Mouse (Mus musculus) left cerebral cortex, adult 8-10 months (tissue): ENCODE measurements at regions not wholly inside any gene's neighbourhood (a gene's known extent, or its start where the extent isn't known, plus 50 kb on each side); places are given as distances from the start of the nearest gene placed in this dataset.

Source experiments
- DNase-seq, 2 experiments: peaks; one replicate each; pipeline ENCODE4 v3.0.0; 2022; ENCODE audit warnings: low spot score in 2 of 2

DNA sequence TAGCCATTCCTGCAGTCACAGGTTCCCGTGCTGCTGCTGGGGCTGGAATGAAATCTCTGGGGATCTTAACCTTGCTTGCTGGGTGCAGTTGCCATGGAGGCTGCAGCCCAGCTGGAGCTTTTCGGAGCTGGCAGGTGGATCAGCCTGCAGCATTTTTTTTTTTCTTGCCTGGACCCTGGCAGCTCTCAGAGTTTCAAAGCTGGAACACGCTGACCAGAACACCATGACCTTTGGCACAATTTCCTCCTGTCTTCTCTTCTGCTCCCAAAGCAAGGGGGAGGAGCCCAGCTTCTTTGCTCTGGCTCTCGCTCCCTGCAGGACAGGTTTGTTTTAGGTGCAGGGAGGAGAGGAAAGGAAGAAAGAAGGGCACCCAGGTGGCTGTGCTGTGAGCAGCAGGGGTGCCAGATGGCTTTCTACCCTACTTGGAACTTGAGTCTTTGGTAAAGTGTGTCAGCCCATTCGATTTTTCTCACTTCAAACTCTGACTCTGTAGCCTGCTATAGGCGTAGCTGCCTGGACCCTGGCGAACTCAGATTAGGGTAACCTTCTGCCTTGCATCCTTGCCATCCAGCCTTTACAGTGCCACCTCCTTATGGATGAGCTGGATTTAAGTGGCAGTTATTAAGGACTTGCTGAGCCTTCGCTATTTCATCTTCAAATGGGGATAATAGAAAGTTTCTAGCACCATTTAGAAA, 1372.6 kb upstream of the A1bg start:
- DNase-seq = peak; percentile 5 to 19

DNA sequence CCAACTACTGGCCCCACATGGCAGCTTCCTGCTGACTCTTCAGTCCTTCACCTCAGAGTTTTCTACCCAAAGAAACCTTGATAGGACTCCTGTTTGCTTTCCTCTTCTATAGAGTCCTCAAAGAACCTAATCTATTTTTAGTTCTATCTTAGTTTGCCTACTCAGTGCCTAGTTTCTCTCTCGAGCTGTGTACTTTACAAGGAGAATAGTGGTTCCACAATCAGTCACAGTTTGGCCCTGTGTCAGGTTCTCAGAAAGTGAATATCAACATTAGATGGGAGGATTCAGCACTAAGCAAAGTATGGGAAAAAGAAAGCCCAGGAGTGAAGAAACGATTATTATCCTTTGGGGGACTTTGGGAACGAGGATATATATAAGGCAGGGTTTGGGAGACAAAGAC, 1372.0 kb upstream of the A1bg start:
- no peak for DNase-seq

DNA sequence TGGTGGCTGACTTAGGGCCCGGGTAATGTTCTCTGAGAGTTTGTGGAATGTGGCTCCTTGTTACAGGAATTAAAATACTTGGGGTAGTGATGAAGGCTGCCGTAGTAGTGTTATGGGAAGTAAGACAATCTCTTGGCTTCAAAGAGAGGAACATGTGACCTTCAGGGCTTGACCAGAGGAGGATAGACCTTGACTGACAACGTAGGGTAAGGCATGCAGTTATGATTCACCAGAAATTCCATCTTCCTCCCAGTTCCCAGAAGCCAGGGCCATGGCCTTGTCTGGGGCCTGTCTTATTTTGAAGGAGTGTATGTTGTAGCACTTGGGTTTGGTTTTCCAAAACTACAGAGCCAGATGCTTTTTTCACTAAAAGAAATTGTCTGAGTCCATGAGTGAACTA, 1370.1 kb upstream of the A1bg start:
- no peak for DNase-seq

DNA sequence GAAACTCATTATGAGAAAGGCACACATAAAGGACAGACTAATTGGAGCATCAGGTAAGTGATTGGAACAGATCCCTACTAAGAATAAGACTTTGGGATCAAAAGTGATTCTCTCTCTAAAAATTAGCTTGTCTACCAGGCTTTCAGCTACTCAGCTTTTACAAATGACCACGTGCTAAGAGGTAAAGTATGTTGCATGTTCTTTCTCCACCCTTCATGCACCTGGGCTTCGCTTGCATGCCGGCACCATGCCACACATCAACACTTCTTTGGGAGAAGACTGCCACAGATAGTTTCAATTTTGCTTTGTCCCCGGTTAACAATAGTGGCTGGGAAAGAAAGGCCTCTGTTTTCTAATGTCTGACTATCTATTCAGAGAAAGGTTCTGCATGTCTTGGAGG, 1367.9 kb upstream of the A1bg start:
- no peak for DNase-seq

DNA sequence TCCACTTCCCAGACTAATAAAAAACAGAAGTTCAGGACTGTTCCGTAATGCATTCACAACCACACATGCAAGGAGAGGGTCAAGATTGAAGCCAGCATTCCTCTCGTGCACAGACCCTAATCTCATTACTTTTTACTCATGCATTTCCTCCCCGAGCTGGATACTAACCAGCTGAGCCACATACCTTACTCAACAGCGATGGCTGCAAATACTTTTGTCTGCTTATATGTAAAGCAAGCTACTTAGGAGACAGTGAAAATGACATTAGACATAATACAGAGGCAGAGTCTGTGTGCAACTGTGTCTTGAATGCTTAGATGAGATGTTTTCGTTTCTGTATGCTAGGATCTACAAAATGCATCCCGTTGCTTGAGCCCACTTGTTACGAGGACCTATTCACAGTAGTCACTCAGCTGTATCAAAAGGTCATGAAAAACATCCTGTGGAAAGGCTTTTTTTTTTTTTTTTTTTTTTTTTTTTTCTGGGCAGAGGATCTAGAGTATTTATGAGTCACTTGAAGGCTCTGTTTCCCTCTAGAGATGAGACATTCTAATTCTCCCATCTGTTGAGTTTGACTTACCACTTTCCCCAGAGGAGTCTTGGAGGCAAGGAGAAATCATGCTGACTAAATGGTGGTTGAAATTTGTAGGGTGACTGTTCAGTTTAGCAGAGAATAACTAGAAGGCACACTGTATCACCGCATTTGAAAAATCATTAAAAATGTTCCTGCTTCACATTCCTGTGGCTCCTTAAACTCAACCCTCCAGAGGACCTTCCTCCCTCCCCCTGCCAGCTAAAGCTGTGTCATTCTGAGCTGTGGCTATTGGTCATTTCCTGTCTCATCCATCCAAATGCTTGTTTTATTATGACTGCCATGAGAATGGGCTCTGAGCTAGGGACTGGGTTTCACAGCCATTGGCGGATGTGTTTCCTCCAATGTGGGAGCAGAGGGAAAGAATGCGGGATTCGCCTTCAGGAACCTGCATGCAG, 1364.1 kb upstream of the A1bg start:
- DNase-seq = no peak

DNA sequence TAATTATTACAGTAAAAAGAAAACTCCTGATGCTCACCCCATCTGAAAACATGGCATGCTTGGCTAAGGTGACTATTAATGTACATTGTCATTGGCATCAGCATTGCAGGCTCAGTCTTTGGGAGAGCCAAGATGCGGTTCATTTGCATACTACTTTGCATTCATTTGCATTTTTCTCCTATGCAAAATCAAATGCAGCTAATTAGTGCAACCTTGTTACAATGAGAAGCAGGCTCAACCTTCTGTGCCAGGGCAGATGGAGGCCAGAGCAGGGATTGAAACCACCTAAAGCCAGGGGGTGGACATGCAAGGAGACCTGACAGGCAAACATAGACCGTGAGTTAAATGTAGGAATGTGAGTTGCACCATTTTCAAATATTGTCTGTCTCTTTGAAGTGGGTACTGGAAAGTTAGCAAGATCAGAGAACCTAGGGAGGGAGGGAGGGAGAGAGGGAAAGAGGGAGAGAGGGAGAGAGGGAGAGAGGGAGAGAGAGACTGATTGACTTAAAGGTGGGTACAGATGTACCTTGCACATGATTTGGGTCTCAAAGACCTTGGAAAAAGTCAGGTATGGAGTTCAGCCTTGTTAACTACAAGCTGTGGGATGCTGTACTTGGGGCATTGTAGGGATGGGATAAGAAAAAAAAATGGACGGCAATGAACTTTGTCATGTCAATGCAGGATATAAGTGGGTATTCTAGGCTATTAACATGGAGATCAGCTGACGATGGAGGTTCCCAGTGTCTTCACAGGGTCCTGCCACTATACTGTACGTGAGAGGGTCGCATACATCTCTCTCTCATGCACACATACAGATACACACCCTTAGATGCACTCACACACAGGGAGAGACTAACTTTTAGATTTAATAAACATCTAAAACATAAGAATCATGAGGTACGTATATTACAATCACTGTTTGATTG, 1362.1 kb upstream of the A1bg start:
- no peak for DNase-seq

DNA sequence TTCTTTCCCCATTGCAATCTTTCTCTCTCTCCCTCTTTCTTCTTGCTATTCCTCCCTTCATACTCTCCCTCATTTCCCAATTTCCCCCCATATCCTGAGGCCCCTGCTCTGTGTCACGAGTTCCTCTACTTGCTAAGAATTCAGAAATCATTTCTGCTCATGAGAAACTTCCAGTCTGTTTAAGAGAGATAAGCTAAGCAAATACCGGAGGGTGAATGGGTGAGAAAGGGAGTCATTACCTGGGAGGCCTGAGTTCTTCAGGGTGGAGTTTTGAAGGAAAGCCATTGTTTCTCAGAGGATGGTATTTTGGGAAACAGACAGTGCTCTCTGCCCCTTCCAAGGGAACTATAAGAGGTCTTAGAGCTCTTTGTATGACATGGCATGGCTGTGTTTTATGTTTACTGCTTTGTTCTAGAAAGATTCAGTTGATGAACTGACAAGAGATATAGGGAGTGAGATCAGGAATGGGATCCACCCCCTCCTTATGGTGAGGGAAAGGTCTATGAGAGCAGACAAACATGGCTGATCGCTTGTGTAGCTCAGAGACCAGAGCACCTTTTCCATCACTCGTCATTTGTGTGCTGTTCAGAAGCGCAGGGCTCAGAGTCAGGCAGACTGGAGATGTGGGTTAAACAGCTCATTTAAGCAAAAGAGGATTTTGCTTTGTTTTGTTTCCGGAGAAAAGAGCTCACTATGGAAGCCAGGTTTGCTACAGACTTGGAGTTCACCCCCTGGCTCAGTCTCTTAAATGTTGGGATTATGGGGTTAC, 1361.0 kb upstream of the A1bg start:
- no peak for DNase-seq

DNA sequence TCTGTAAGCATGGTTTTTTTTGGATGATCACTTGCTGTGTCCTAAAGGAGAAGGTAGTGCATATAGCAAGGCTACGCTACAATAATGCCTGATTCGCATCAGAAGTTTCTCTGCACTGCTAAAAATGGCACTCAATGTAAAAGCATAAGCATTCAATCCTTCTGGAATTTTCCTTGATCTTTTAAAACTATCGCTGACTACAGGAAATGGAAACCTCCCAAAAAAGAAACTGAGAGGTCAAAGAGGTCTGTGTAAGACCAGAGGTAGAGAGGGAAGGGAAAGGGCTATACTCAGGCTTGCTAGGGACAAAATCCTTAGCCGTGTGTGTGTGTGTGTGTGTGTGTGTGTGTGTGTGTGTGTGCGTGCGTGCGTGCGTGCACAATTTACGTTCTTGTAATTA, 1359.8 kb upstream of the A1bg start:
- no peak for DNase-seq

DNA sequence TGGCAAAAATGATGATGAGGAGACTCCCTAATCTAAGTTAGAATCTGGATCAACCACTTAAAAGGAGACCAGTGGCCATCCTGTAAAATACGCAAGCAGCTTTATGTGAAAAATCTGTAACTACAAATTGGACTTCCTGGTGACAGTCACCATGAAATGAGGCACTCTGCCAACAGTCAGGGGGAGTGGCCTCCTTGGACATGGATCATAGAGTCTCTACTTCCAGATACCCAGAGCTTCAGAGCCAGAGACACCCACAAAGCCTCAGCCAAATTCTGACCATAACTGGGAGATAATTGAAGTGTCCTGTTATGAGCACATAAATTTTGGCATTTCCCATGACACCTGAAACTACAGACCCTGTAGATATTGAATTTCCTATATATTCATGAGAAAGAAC, 1359.3 kb upstream of the A1bg start:
- DNase-seq = no peak

DNA sequence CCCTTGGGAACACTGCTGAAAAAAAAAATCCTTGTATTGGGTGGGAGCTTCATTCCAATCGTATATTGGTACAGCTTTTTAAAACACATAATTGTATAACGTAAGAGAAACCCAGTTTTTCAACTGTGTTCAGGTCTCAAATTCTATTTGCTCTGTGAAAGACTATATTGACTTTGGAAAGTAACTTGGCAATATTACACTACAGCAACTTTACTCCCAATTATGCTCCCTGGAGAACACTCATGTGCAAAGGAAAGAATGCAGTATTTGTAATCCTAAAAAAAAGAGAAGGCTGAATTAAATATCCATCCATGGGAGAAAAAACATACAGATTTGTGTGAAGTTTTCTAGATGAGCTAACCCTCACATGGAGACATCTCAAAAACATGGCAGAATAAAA, 1356.7 kb upstream of the A1bg start:
- DNase-seq = no peak

DNA sequence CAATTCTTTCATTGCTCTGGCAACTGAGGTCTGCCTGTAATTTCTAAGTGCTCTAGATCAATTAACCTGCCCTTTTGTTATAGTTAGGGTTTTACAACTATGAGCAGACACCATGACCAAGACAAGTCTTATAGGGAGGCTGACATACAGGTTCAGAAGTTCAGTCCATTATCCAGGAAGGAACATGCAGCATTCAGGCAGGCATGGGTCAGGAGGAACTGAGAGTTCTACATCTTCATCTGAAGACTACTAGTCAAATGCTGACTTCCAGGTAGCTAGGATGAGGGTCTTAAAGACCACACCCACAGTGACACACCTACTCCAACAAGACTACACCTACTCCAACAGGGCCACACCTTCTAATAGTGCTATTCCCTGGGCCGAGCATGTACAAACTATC, 1352.0 kb upstream of the A1bg start:
- DNase-seq = no peak

DNA sequence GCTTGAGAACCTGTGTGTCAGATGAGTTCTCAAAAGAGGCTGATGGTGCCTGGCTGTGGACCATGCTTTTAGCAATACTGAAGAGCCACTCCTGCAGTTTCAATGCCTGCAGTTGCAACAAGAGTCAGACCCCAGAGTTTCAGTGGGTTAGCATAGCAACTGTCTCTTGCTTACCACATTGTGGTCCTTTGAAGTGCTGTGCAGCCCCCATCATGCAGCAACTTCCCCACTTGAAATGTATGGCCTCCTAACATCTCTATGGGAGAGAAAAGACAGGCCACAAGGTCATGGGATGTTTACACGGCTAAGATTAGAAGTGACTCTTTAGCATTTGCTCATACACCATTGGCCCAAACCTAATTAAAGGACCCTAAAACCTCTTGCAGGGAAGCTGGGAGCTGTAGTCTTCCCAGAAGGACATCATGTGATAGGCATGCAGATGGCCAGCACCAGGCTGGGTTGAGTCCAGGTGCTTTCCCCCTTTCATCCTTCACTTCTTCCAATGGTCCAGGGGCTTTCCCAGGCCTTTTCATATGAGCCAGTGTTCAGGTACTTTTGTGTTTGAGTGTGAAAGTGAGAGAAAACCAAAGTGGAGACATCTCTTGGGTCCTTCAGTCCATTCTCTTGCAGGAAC, 1351.2 kb upstream of the A1bg start:
- no peak for DNase-seq

DNA sequence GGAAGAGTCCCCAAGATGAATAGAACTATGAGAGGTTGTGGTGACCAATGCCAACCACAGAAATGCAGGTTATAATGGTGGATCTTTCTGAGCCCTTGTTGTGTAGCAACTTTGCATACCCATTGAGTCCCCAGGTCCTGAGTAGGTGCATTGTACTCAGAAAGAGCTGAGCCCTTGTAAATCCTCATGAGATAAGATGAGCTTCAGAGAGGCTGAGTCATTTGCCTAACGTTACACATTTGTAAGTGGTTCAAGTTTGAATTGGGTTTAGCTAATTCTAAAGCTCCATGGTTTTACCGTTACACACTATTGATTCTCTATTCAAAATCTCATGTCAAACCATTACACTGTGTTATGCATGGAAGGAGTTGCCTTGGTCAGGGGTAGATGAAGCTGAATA, 1349.9 kb upstream of the A1bg start:
- no peak for DNase-seq

DNA sequence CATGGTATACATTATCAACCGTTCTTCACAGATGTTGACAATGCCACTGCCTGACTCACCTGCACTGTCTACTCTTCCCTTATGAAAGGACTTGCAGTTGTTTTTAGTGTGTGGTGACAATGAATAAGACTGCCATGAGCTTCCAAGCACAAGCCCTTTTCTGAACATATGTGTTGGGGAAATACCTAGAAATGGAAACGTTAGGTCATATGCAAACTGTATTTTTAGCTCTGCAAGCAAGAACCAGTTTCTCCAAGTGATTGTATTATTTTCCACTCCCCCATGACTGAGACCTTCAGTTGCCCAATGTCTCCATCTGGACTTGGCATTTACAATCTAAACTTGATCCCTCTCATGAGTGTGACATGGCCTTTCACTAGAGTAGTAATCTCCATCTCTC, 1348.6 kb upstream of the A1bg start:
- DNase-seq = no peak

DNA sequence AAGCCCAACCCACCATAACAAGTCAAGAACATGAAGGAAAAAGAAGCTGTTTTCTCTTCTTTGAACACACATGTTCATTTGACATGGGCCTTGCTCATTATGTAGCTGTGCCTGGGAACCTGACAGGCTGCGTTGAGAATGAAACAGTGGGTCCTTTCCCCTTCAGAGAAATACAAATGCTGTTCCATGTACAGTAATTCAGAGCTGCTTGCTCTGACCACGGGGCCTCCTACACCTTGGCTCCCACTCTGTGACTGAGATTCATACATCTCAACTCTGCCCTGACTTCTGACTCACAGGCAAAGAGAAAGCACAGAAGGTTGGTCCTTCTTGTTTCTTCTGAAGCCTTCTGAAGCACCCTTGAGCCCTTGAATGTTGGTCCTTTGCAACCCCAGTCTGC, 1345.4 kb upstream of the A1bg start:
- no peak for DNase-seq

DNA sequence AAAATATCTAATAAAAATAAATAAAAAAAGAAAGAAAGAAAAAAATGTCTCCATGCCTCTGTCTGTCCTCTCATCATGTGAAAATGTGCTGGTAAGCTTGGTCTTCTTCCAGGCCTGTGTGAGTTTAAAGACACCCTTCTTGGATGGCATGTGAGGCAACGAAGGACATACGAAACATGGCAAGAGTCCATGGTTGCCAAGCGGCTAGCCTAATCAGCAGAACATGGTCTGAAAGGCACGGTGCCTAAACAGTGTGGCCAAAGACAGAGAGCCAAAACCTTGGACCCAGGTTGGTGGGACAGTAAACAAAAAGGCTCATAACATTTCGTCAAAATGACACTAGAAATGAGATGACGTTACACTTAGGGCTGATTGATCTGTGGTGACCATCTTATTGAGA, 1344.7 kb upstream of the A1bg start:
- no peak for DNase-seq

DNA sequence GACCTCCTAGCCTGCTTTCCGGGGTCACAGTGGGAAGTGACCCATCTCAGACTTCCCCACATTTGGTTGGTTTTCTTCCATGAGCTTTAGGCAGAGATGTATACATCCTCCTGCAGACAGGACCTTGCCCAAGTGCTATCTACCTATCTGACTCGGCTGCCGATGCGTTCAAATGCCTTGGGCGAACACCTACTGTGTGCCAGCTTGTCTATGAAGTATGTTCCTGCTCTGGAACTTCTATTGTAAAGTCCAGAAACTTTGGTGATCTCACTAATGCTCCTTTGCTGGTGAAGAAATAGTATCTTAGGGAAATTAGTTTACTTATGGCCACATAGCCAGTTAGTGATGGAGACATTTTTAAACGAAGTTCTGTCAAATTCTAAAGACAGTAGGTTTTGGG, 1343.2 kb upstream of the A1bg start:
- no peak for DNase-seq

DNA sequence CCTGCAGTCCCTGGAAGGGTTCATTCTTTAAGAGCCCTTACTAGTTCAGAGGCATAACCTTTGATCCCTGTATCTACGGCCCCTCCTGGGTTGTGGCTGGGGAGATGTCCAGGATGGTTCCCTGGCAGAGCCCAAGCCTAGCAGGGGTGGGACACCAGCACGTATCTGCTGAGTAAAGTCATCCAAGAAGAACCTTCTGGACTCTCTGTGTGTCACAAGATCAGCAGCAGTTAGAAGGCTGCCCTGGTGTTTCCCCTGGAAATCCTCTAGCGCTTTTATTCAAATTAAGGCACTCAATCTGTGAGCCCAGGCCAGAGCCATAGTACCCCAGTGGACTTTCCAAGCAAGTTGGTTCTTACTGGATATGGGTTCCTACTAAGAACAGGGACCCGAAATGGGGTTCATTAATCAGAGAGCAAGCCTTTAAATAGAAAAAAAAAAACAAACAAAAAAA, 1342.7 kb upstream of the A1bg start:
- DNase-seq = no peak

DNA sequence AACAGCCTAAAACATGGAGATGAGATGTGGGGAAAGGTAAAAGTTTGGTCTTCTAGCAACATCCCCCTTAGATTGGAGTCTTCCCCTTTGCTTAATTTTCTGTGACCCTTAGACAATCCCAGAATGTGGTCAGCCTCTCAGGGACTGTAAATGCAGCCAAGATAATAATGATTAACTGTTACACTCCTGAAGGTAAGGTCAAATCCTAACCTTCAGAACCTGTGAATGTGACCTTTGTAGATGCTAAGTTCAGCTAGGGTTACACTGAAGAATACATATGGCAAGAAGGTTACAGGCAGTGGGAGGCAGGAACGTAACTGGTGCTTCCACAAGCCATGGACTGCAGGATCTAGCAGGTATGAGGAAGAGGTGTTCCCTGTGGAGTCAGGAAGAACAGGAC, 1342.2 kb upstream of the A1bg start:
- DNase-seq = no peak

DNA sequence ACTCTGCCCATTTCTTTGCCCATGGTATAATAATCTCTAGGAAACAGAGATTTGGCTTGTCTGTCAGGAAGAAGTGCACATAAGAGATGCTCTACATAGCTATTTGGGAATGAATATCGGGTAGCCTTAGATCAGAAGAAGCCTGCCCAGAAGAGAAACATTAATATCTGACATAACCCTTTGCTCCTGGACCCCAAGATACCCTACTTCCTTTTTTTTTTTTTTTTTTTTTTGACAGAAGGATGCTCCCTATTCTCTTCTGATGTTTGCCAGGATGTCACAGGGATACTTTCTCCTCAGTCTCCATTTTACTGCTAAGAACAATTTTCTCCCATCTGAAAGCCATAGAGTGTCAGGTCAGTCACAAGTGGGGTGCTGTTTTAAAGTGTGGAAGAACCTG, 1341.4 kb upstream of the A1bg start:
- DNase-seq = no peak
